Mouse (Mus musculus): ENCODE results near the gene Selenon.

Gene Selenon

DNA sequence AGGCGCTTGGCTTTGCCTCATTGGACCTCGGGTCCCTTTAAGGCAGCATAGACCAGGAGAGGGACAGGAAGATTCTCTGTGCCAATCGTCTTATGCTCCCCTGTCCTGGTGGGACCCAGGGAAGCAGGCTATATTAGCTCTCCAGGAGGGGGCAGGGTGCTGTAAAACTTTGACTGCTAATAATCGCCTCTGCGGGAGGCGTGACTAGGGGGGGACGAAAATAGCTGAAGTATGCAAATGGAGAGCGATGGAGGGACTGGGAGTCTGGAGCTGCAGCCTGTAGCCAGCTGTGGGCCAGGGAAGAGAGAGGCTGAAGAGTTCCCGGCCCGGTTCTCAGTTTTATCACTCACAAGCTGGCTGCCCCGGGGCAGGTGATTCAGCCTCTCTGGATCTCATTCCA is 27.2 kb upstream of the Selenon start:
- no peak for DNase-seq (ENCODE audit: inconsistent age in 2 of 2, low spot score in 1 of 2)

DNA sequence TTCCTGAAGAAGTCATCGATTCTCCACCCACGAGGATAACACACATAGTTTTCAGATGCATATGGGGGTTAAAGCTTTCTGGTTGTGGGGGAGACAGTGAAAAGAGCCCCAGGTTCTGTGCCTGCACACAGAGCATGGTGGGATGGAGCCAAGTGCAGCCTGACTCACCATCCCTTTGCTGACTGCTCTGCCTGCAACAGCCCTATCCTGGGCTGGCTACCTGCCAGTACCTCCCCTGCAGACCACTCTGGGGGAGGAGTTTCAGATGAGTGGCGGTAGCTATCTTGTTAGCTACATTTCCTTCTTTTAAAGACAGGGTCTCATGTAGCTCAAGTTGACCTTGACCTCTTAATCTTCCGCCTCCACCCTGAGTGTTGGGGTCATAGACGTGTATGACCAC is 26.4 kb upstream of the Selenon start:
- DNase-seq (ENCODE audit: inconsistent age in 2 of 2, low spot score in 1 of 2) = peak; percentile 53 to 54

DNA sequence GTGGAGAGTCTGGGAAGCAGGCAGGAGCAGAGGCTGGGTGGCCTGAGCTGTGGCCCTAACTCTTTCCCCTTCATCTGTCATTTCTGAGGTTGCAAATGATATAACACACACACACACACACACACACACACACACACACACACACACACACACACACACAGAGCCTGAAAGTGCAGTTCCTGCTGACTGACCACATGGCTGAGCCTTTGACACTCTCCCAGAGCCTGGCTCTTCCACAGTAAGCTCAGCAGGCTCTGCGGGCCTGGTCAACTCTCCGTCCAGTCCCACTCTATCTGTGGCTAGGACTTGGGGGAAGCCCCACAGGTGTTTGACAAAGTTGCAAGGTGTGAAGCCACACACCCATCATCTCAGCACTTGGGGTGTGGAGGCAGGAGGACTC is 25.3 kb upstream of the Selenon start:
- no peak for DNase-seq (ENCODE audit: inconsistent age in 2 of 2, low spot score in 1 of 2)

DNA sequence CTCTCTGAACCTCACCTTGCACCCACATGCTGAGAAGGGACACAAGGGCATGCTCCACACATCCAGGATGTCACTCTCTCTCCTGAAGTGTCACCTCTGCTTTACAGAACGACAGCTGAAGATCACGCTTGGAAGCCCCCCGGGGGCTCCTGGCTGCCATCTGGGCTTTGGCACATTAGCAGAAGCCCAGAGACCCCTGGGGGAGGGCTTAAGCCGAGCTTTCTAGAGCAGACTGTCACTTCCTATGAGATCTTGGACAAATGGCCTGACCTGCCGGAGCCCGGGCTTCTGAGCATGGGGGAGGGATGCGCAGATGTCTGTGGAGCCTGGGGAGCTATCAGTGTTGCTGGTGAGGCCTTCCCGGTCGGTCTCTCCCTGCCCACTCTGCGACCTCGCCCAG is 23.5 kb upstream of the Selenon start:
- no peak for DNase-seq (ENCODE audit: inconsistent age in 2 of 2, low spot score in 1 of 2)

DNA sequence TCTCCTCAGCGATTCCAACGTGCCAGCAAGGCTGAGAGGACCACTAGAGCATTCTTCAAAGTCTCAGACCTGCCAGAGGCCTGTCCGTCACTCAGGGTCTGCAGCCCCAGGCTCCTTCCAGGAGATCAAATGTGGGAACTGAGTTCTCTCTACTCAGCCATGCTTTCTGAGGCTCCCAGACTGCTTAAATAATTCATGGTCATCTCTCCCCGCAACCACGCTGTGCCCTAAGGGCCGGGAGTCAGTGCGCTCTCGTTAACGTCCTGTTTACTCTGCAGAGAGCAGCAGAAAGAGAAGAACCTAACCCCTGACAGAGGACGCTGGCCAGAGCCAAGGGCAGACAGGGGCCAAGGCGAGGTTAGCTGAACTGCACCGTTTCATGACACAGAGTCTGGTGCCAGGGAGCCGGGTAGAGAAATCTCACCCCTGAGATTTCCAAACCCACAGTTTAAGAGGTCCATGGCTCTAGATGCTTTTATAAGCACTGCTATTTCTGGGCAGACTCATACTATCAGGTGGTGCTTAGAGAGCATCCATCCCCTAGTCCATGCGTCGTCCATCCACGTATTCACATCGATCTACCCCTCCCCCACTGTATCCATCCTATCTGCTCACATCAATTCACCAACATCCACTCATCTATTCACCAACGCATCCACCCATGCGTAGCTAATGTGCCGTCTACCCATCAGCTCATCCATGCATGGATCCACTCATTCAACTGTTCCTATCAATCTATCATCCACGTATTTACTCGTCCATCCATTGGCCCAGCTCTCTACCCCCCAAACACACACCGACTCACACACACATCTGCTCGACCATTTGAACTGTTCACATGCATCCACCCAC is 20.7 kb upstream of the Selenon start:
- peak in 1 of 2 experiments; percentile 49 for DNase-seq (ENCODE audit: inconsistent age in 2 of 2, low spot score in 1 of 2)

DNA sequence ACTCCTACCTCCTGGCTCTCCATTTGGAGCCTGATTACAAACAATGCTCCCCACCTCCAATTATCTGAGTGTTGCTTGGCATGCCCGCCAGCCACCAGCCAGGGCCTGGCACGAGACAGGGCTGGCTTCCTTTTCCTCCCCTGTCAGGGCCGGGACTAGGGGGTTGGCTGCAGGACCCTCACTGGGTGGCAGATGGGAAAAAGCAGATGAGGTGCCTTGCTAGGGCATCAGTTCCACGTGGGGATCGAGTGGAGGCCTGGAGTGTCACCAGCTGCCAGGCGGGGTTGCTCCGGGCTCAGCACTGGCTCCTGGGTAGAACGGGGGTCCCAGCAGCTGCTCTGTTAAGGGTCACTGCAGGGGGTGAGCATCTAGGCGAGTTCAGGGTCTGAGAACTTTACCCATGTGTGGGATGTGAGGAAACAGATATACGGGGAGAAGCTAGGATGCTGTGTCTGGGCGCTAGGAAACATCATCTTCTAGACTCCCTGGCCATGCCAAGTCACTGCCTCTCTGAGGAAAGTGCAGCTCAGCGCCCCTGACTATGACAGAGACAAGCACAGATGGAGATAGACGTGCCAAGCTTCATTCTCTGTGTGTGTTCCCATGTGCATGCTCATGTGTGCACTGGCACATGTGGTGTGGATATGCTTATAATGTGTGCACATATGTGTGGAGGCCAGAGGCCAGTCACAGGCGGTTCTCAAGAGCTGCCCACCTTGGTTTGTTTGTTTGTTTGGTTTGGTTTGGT is 18.9 kb upstream of the Selenon start:
- no peak for DNase-seq (ENCODE audit: inconsistent age in 2 of 2, low spot score in 1 of 2)

DNA sequence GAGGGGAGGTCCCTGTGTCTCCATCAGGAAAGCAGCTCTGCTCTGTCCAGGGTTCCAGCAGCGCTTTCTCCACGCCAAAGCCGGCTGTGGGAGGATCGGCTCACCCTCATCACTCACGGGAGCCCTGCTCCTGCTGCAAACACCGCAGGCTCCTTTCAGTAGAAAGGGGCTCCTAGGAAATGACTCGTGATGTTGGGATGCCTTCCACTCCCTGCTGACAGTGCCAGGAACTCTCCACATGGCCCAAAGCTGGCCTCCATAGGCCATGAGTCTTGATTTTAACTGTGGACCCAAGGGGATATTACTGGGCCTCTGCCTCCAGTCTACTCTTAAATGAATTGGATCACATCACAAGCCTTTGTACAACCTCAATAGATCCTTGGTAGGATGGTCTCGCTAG is 17.9 kb upstream of the Selenon start:
- DNase-seq (ENCODE audit: inconsistent age in 2 of 2, low spot score in 1 of 2) = no peak

DNA sequence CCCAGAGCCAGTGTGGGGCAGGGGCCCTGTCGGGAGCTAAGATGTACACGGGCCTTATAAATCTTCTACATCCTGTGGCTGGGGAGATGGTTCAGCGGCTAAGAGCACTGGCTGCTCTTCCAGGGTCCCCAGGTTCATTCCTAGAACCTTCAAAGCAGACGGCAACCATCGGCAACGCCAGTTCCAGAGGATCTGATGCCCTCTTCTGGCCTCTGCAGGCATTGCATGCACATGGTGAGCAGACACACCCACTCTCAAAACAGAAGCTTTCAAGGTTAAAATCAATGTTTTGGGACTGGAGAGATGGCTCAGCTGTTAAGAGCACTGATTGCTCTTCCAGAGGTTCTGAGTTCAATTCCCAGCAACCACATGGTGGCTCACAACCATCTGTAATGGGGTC is 17.2 kb upstream of the Selenon start:
- DNase-seq (ENCODE audit: inconsistent age in 2 of 2, low spot score in 1 of 2) = no peak

DNA sequence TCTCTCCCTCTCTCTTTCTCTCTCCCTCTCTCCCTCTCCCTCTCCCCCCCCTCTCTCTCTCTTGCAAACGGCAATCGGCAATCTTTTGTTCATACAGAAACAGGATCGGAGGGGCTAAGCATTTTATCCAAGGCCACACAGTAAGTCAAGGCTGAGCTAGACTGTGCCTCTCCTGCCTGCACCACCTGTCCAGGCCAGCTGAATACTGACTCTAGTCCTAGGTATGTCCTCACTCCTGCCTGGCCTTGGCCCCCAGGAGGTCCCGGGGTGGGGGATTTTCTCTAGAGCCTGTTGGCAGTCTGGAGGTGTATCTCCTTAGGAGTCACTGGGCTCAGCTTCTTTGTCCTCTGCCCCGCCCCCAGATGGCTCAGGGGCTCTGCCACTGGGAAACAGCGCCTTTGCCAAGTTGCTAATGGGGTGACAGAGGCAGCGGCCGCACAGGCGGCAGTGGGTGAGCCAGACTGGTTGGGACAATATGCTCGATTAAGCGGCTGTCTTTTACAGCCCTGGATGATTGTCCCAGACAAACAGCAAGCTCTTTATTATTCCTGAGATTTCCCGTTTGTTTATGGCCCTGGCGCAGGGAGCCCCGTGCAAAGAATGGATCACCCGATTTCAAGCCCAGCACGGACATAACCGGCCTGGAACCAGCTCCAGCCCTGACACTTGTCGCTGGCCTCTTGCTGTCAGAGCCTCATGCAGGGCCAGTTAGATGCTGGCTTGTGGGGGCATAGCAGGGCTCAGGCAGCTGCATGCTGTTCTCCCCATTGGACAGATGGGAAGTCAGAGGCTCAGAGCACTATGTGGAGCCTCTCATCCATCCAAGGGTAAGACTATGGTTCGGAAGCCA is 15.6 kb upstream of the Selenon start:
- DNase-seq (ENCODE audit: inconsistent age in 2 of 2, low spot score in 1 of 2) = peak; percentile 64 to 65

DNA sequence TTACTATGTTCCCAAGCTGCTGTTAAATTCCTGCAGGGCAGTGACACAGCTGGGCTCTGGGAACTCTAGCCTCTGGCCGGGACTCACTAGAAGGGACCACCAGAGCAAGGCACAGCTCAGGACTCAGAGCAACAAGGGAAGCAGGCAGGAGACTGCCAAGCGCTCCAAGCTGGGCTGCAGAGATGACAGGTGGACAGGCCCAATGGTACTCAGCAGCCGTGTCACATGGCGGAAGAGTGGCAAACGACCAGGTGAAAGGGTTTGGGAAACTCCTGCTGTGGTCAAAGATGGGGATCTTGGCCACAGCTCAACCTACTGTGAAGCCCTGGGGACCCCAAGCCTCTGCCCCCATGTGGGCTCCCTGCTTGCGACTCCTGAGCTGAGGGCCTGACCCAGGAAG is 12.1 kb upstream of the Selenon start:
- DNase-seq (ENCODE audit: inconsistent age in 2 of 2, low spot score in 1 of 2) = no peak

DNA sequence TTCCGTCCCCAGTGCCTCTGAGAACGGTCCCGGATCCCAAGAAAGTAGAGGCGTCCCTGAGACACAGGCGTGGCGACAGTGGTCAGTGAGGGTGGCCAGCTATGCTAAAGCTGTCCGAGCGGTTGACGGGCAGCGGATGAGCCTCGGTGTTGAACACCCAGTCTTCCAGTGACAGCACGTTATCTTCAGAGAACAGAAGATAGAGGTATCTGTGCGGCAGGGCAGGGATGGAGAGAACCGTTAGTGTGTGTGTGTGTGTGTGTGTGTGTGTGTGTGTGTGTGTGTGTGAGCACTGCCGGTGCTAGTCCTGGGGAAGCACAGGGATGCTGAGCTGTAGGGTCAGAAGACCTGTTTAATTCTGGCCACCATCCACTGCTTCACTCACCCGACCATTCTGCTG is 11.7 kb upstream of the Selenon start:
- no peak for DNase-seq (ENCODE audit: inconsistent age in 2 of 2, low spot score in 1 of 2)

DNA sequence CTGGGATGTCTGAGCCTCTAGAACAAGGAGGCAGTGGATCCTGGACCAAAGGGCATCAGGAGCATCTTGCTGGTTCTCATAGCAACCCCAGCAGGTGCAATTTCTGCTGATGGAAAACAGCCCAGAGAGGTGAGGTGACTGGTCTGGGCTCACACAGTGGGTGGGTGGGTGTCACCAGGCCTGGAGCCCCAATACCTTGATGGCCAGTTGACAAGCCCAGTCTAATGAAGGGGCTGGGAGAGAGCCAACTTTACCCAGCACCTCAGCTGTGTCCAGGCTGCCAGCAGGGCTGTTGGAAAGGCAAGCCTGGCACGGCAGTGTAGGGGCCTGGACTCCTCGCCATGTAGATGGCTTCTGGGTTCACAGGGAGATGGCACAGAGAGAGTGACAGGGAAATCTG is 10.0 kb upstream of the Selenon start:
- DNase-seq (ENCODE audit: inconsistent age in 2 of 2, low spot score in 1 of 2) = no peak

DNA sequence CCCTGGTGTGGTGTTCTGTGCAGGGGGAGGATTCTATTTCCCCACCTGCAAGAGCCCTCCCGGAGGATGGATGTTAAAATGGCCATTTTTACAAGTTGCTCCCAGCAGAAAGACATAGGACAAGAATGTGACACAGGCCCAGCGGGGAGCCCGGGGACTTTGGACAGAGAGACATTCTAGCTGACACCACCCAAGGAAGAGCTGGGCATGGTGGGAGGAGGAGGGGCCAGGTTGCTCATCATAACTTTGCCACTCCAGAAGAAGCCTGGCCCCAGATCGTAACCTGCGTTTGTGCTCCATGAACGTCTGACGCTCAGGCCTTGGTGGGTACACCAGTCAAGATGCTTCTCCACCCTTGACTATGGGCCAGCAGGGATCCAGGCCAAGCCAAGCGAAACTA is 8.7 kb upstream of the Selenon start:
- DNase-seq (ENCODE audit: inconsistent age in 2 of 2, low spot score in 1 of 2) = peak; percentile 49 to 56

DNA sequence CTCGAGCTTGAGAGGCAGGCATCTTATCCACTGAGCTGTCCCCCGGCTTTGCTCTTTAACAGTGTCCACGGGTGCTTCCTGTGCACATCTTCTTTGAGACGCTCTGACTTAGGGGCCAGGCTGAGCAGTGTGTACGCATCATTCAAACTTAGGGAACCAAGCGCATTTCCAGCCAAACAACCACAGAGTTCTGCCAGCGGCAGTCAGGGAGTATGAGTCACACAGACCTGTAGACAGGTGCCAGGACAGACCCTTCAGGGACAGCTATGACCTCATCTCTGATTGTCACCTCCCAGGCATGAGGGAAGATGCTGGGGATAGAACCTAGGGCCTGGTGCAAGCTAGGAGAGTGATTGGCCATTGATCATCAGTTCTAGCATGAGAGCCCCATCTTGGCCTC is 7.2 kb upstream of the Selenon start:
- no peak for DNase-seq (ENCODE audit: inconsistent age in 2 of 2, low spot score in 1 of 2)

DNA sequence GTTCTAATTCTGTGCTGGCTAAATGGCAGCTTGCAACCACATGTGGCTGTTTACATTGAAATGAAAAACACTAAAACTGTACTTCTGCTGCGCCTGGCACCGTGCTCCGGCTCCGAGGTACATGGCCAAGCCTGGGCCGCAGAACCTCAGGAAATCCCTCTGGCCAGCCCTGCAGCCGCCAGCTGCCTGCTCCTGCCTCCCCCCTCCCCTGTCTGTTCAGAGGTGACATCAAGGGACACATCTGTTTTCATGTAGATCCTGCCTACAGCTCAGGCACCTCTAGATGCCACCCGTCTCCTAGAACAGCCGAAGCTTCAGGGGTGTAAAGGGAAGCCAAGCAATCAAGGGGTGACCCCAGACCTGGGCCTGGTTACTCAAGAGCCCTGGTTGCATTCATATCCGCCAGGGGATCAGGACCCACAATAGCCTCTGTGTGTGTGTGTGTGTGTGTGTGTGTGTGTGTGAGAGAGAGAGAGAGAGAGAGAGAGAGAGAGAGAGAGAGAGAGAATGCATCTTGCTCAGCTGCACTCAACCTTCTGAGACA is 6.7 kb upstream of the Selenon start:
- DNase-seq (ENCODE audit: inconsistent age in 2 of 2, low spot score in 1 of 2) = no peak

DNA sequence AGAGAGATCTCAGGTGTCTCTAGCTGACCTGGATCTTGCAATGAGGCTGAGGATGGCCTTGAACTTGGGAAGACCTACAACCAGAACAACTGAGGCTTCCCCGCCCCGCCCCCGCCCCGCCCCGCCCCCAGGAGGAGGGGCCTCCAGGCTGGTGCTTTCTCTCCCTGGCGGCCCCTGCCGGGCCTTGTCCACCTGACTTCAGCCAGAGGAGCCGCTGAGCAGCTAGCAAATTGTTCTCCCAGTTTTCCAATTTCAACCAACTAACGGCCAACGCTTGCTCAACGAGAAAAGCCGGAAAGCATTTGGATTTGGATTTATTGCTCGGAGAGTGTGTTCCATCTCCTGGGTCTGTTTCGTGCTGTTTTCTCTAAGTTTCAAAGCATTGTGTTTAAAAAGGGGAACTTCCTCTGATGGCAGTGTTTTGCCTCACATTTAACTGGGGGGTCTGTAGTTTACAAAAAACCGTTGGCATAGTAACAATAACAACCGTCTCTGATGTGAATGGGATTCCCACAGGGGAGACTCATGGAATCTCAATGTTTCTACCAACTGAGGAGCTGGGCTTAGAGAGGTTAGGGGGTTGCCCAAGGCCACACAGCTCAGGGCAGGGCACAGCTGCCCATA is 5.8 kb upstream of the Selenon start:
- DNase-seq (ENCODE audit: inconsistent age in 2 of 2, low spot score in 1 of 2) = peak in 1 of 2 experiments; percentile 43

DNA sequence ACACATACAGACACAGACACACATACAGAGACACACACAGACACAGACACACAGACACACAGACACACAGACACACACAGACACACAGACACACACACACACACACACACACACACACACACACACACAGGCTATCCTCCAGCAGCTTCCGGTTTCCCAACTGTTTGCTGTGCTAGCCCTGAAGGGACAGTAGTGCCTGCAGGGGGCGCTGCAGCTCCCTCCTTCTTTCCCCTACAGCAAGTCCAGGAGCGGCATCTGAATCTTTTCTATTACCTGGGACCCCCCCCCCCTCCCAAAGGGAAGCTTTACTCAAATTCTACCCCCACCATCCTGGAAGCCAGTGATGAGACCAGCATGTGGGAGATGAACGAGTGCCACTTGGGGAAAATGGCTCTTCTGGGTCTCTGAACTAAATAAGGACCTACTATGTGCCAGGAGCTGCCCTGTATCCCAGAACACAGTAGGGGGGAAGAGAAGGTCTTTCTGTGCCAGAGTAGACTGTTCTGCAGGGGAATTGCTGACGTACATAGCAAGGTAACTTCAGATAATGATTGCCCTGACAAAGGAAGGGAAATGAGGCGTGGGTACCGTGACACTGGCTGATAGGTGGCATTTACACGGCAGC is 4.1 kb upstream of the Selenon start:
- peak in 1 of 2 experiments; percentile 65 for DNase-seq (ENCODE audit: inconsistent age in 2 of 2, low spot score in 1 of 2)

DNA sequence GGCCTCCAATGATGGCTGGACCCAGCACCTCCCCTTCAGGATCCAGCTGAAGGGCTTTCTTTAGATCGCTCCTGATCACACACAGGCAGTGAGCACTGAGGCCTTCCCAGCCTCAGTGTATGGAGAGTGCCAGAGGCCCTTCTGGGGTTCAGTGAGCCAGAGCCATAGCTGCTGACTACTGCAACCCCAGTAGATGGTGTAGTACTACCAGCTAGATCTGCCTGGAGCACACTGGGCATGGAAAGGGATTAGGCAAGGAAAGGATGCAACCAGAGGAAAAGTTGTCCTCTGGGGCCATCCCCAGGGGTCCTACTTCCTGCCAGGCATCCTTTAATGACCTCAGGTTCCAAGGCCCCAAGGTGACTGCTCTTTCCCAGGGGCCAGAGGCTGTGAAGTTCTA is 1.7 kb upstream of the Selenon start:
- DNase-seq (ENCODE audit: inconsistent age in 2 of 2, low spot score in 1 of 2) = no peak

DNA sequence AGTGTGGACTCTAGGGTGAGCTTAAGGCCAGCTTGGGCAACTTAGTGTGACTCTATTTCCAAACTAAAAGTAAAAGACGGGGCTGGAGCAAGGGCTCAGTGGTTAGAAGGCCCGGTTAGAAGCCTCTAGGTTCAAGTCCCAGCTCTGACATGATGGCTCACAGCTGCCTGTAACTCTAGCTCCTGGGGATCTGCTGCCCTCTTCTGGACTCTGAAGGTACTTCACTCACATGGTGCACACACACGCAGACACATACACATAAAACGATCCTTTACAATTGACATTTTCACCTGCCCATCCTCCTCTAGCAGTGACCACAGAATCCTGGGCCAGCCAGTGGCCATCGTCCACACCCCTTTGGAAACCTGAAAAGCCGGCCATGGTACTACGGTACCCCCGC is 2.1 kb downstream of the Selenon start:
- DNase-seq (ENCODE audit: inconsistent age in 2 of 2, low spot score in 1 of 2) = no peak

DNA sequence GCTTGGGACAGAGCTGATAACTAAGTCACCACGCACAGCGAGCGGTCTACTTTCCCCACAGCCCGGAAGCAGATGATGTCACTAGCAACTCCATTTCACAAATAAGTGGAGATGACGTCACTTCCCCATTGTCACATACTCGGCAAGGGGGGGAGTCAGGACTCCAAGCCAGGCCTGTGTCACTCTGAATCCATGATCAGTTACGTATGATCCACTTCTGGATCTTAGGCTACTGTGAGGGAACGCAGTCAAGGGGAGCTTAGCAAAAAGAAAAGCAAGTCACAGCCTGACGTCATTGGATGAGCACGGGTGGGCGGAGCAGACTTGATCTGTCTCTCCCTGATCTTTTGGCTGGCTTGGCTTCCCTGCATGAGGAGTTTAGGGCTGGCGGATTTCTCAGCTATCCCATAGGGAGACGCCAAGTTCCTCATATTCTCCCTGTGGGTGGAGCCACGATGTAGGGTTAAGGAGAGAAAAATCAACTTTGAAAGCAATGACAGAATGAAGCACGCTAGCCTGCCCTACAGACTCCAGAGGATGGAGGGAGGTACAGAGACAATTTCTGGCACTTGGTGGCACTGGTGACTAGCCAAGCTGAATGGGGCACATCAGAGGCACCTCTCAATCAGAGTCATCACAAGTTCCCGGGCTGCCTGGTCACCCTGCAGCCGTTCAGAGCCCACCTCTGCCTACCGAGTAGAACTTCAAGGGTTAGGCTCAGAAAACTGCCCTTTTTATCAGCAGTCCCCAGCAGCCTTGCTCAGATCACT is 3.6 kb downstream of the Selenon start:
- DNase-seq (ENCODE audit: inconsistent age in 2 of 2, low spot score in 1 of 2) = peak in 1 of 2 experiments; percentile 53
